Mouse (Mus musculus) MEL (cell line): ENCODE measurements around the gene Pkd1l1.

Experiments used
- CHD1 ChIP-seq: IDR thresholded peaks from 2 replicates; pipeline ENCODE4 v1.6.1; 2012; ENCODE audit warnings: low read depth, mild to moderate bottlenecking, inconsistent platforms, low read length, improper control_type of control experiment
- CTCF ChIP-seq, 3 experiments: IDR thresholded peaks in 2 of 3; conservative IDR thresholded peaks in 1 of 3; 2 replicates each; pipeline ENCODE4 v1.5.1; 2011 to 2012; ENCODE audit warnings: low read length in 3 of 3, low read depth in 2 of 3, mild to moderate bottlenecking in 2 of 3, improper control_type of control experiment in 1 of 3, inconsistent platforms in 1 of 3, mixed read lengths in 1 of 3, moderate library complexity in 1 of 3; ENCODE audit not compliant: control insufficient read depth in 1 of 3, insufficient read depth in 1 of 3, poor library complexity in 1 of 3, severe bottlenecking in 1 of 3
- EP300 ChIP-seq, 2 experiments: IDR thresholded peaks; 2 replicates each; pipeline ENCODE4 v1.6.1; 2011; ENCODE audit warnings: improper control_type of control experiment in 2 of 2, low read length in 2 of 2, low read depth in 1 of 2, mild to moderate bottlenecking in 1 of 2
- ETS1 ChIP-seq: IDR thresholded peaks from 2 replicates; pipeline ENCODE4 v1.6.1; 2012; ENCODE audit warnings: low read depth, mild to moderate bottlenecking, inconsistent platforms, low read length, improper control_type of control experiment, moderate library complexity
- JUND ChIP-seq: IDR thresholded peaks from 2 replicates; pipeline ENCODE4 v1.6.1; 2011; ENCODE audit warnings: low read depth, mild to moderate bottlenecking, improper control_type of control experiment, low read length
- KAT2A ChIP-seq: conservative IDR thresholded peaks from 2 replicates; pipeline ENCODE4 v1.6.1; 2012; ENCODE audit warnings: low read depth, low read length, improper control_type of control experiment, inconsistent platforms
- MAX ChIP-seq: IDR thresholded peaks from 2 replicates; pipeline ENCODE4 v1.6.1; 2011; ENCODE audit warnings: low read length, improper control_type of control experiment
- POLR2A ChIP-seq, 2 experiments: IDR thresholded peaks; 2 replicates each; pipeline ENCODE4 v1.6.1; 2011 to 2012; ENCODE audit warnings: low read length in 2 of 2, mild to moderate bottlenecking in 2 of 2, control low read depth in 1 of 2, improper control_type of control experiment in 1 of 2, low read depth in 1 of 2, moderate library complexity in 1 of 2; ENCODE audit not compliant: control insufficient read depth in 1 of 2, insufficient read depth in 1 of 2, poor library complexity in 1 of 2
- SIN3A ChIP-seq: IDR thresholded peaks from 2 replicates; pipeline ENCODE4 v1.6.1; 2012; ENCODE audit warnings: low read length, improper control_type of control experiment, inconsistent platforms
- SMC3 ChIP-seq: IDR thresholded peaks from 2 replicates; pipeline ENCODE4 v1.6.1; 2011; ENCODE audit warnings: low read depth, low read length, improper control_type of control experiment
- UBTF ChIP-seq: IDR thresholded peaks from 2 replicates; pipeline ENCODE4 v1.6.1; 2012; ENCODE audit warnings: low read depth, mild to moderate bottlenecking, inconsistent platforms, low read length, improper control_type of control experiment, moderate library complexity, borderline replicate concordance; ENCODE audit not compliant: insufficient read depth
- USF1 ChIP-seq: IDR thresholded peaks from 2 replicates; pipeline ENCODE4 v1.6.1; 2014; ENCODE audit warnings: low read depth, mild to moderate bottlenecking, inconsistent platforms, low read length, improper control_type of control experiment, moderate library complexity

- TF ChIP-seq POLR2A (IDR thresholded peaks at IDR 0.05; ENCODE audit: control insufficient read depth in 1 of 2, insufficient read depth in 1 of 2, low read depth in 1 of 2, low read length in 2 of 2, poor library complexity in 1 of 2) (no peak), USF1 (no peak), EP300 (IDR thresholded peaks at IDR 0.05; ENCODE audit: low read depth in 1 of 2, low read length in 2 of 2) (no peak), UBTF (no peak), MAX (no peak), SIN3A (no peak), JUND (no peak), CTCF (IDR thresholded peaks at IDR 0.05 in 2 of 3, conservative IDR thresholded peaks at IDR 0.05 in 1 of 3; ENCODE audit: control insufficient read depth in 1 of 3, insufficient read depth in 1 of 3, low read depth in 2 of 3, low read length in 3 of 3, poor library complexity in 1 of 3, severe bottlenecking in 1 of 3) (no peak), KAT2A (no peak), SMC3 (no peak), ETS1 (no peak), CHD1 (no peak)
Measured at GRCm38 (mm10) chr11:8847627-8848026, 125.4 kb downstream of the Pkd1l1 start.
